Mouse (Mus musculus) neural tube, embryonic 11.5 days (tissue): ENCODE data around the gene Rfx1. TPM values are rescaled to one million over a fixed set of nuclear protein-coding genes. Genes with fewer than 3 reads are reported as not detected.

Experiments used
- ATAC-seq: fragments of 200-750 bp; cut with Nextera tagmentation; 2 replicates; pipeline ENCODE4 v1.8.0; 2017; ENCODE audit warnings: moderate number of reproducible peaks, mild to moderate bottlenecking, moderate TSS enrichment, moderate library complexity; ENCODE audit not compliant: insufficient read depth, low FRiP score, low TSS enrichment
- DNase-seq: peaks from one replicate; pipeline ENCODE4 v3.0.0-alpha.2; 2015; ENCODE audit warnings: low spot score
- H3K27ac ChIP-seq: fragments of 300-500 bp; sonication (generic); 2 replicates; pipeline ENCODE4 v1.5.1; 2014; ENCODE audit warnings: low read depth, mild to moderate bottlenecking, low read length
- H3K27me3 ChIP-seq: fragments of 300-500 bp; sonication (generic); 2 replicates; pipeline ENCODE4 v1.6.1; 2014; ENCODE audit warnings: mild to moderate bottlenecking, low read length, mixed read lengths; ENCODE audit not compliant: control insufficient read depth, insufficient read depth
- H3K36me3 ChIP-seq: fragments of 300-500 bp; sonication (generic); 2 replicates; pipeline ENCODE4 v1.6.1; 2014; ENCODE audit warnings: mild to moderate bottlenecking, low read length, moderate library complexity, mixed read lengths; ENCODE audit not compliant: control insufficient read depth, insufficient read depth
- H3K4me1 ChIP-seq: fragments of 300-500 bp; sonication (generic); 2 replicates; pipeline ENCODE4 v1.6.1; 2014; ENCODE audit warnings: low read length, mixed read lengths; ENCODE audit not compliant: control insufficient read depth, insufficient read depth
- H3K4me2 ChIP-seq: fragments of 300-500 bp; sonication (generic); 2 replicates; pipeline ENCODE4 v1.6.1; 2014; ENCODE audit warnings: low read depth, mild to moderate bottlenecking, moderate library complexity
- H3K4me3 ChIP-seq: fragments of 300-500 bp; sonication (generic); 2 replicates; pipeline ENCODE4 v1.5.1; 2014; ENCODE audit warnings: low read depth, low read length
- H3K9ac ChIP-seq: fragments of 300-500 bp; sonication (generic); 2 replicates; pipeline ENCODE4 v1.6.1; 2014; ENCODE audit warnings: mild to moderate bottlenecking, low read length
- H3K9me3 ChIP-seq: fragments of 300-500 bp; sonication (generic); 2 replicates; pipeline ENCODE4 v1.6.1; 2016; ENCODE audit warnings: low read length; ENCODE audit not compliant: control insufficient read depth
- WGBS: fragments of 180-500 bp; shearing (Covaris S2); extraction: QIAGEN DNeasy Blood & Tissue Kit; methylation state at CpG from one replicate; pipeline ENCODE4 v1.1.7; 2014; 5-methylcytosine and 5-hydroxymethylcytosine counted together
- polyA plus RNA-seq: library from polyadenylated mRNA; unstranded; fragments of >200 nt; fragmentation: Nextera tagmentation; extraction: Ambion mirVana; gene quantifications from 2 replicates; pipeline ENCODE4 v1.2.1, GENCODE M21; 2014

Gene Rfx1
- polyA plus RNA-seq, 1 experiment from 2014 or later, result 9.6 TPM

DNA sequence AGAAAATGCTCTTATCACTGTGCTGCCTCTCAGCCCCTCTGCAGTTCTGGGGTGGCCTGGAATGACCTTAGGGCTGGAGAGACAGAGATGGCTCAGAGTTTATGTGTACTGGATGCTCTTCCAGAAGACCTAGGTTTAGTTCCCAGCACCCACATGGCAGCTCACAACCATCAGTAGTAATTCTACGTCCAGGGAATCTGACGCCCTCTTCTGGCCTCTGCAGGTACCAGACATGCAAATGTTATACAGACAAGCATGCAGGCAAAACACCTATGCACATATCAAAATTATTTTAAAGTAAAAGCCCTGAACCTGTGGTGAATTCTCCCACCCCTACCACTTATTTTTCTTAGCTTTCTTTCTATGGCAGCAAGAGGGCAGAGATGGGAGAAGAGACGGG, 20.1 kb upstream of the Rfx1 start:
- no peak for ATAC-seq
- Histone ChIP-seq H3K4me1 (peaks cover 8% of the 10 kb centered on the region; the same call in 1 of the 2 replicates), H3K27ac (no peak overlapping the region), H3K4me3 (no peak overlapping the region), H3K36me3 (no peaks in the 10 kb centered on the region), H3K27me3 (peaks cover 40% of the 10 kb centered on the region), H3K9me3 (no peaks in the 10 kb centered on the region), H3K9ac (no peak overlapping the region), H3K4me2 (no peak overlapping the region)
- 67% methylated on average over 3 of the region's 3 CpGs for WGBS
- no peak for DNase-seq

DNA sequence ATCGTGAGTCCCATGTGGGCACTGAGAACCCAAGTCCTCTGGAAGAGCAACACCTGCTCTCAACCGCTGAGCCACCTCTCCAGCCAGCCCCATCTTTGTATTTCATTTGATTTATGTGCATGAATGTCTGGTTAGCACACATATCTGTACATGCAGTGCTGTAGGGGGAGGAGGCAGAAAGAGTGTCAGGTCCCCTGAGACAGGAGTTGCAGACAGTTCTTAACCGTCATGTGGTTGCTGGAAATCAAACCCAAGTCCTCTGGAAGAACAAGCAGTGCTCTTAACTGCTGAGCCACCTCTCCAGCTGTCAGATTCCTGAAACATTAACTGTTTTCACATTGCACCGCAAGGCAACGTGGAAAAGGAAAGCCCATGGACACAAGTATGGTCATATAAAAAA, 18.5 kb upstream of the Rfx1 start:
- Histone ChIP-seq H3K9me3 (no peaks in the 10 kb centered on the region), H3K9ac (no peak overlapping the region), H3K36me3 (no peaks in the 10 kb centered on the region), H3K4me1 (peaks cover 2% of the 10 kb centered on the region; the same call in 1 of the 2 replicates), H3K27me3 (peaks cover 24% of the 10 kb centered on the region), H3K27ac (no peak overlapping the region), H3K4me2 (no peak overlapping the region), H3K4me3 (no peak overlapping the region)
- no peak for DNase-seq
- 74% methylated on average over 5 of the region's 5 CpGs for WGBS
- no peak for ATAC-seq

DNA sequence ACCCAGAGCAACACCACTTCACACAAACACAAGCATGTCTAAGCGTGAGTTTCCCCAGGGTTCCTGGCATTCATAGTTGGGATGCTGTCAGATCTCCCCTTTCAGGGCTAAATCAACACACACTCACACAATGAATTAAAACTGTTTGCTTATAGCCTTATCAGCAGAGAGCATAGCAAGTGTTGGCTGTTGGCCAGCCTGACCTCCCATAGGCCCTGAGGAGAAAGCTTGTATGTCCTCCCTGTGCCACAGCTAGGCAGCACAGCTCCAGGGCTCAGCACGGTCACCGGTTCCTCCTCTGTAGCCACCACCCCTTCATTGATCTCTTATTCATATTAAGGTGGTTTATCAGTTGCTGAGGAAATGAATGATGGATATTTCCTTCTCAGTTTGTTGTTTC, 13.9 kb upstream of the Rfx1 start:
- H3K4me1 ChIP-seq, result no peaks in the 10 kb centered on the region
- H3K27ac ChIP-seq, result no peak overlapping the region
- ATAC-seq (no peak), DNase-seq (no peak)
- H3K4me2 ChIP-seq, result no peak overlapping the region
- no peaks in the 10 kb centered on the region for H3K9me3 ChIP-seq
- no peaks in the 10 kb centered on the region for H3K36me3 ChIP-seq
- no peak overlapping the region for H3K4me3 ChIP-seq
- WGBS, result 90% methylated on average over 3 of the region's 3 CpGs
- no peak overlapping the region for H3K9ac ChIP-seq
- H3K27me3 ChIP-seq, result no peaks in the 10 kb centered on the region

DNA sequence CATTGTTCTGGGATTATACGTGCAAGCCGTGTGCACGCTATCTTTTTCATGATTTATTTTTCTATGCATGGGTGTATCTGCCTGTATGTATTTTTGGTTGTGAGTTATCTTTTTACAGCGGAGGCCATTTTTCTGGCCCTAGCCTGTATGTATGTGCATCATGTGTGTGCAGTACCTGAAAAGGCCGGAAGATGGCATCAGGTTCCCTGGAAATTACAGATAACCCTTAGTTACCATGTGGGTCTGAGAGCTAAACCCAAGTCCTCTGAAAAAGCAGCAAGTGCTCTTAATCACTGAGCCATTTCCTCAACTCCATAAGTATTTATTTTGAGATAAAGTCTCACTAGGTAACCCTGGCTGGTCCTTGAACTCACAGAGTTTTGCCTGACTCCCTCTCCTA, 13.4 kb upstream of the Rfx1 start:
- 94% methylated on average over 5 of the region's 5 CpGs for WGBS

DNA sequence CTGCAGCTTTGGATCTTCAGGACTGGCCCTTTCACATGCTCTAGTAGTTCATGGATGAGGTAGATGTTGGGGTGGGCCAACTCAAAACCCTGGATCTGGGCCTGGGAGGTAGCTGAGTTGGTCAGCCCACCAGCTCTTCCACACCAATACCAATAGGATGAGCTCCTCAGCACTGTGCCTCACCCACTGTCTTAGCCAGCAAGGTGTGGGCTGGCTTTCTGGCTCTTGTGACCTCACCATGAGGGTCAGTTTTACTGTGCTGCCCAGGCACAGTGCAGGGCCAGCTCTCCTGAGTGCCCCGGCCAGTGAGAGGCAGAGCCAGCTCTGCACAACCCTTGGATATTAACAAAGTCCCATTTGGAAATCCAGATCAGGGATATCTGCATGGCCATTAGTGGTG, 8.8 kb upstream of the Rfx1 start:
- ATAC-seq, result no peak

More for the DNA sequence above, 13.4 kb upstream of the Rfx1 start:
- Histone ChIP-seq H3K9ac (no peak overlapping the region), H3K4me3 (no peak overlapping the region), H3K4me2 (no peak overlapping the region), H3K27me3 (no peaks in the 10 kb centered on the region), H3K36me3 (no peaks in the 10 kb centered on the region), H3K27ac (no peak overlapping the region), H3K9me3 (no peaks in the 10 kb centered on the region), H3K4me1 (no peaks in the 10 kb centered on the region)
- ATAC-seq (no peak), DNase-seq (no peak)

DNA sequence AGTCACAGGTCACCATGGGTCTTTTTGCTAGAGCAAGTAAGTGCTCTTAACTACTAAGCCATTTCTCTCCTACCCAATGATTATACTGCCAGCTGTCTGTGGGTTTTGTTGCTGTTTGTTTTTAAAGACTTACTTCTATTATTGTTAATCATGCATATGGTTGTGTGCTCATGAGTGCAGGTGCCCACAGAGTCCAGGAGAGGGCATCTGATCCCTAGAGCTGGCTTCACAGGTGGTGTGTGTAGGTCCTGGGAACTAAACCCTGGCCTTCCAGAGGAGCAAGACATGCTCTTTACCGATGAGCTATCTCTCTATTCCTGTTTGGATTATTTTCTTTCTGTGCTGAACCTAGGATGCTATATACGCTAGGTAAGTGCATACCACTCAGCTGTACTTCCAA, 7.4 kb upstream of the Rfx1 start:
- Histone ChIP-seq H3K4me1 (no peaks in the 10 kb centered on the region), H3K27me3 (no peaks in the 10 kb centered on the region), H3K9ac (no peak overlapping the region), H3K27ac (no peak overlapping the region), H3K4me3 (no peak overlapping the region), H3K9me3 (no peaks in the 10 kb centered on the region), H3K4me2 (no peak overlapping the region), H3K36me3 (no peaks in the 10 kb centered on the region)
- ATAC-seq (no peak), DNase-seq (no peak)
- 94% methylated on average over 2 of the region's 2 CpGs for WGBS

More for the DNA sequence above, 8.8 kb upstream of the Rfx1 start:
- H3K4me3 ChIP-seq, result no peak overlapping the region
- no peaks in the 10 kb centered on the region for H3K4me1 ChIP-seq
- no peaks in the 10 kb centered on the region for H3K36me3 ChIP-seq
- no peaks in the 10 kb centered on the region for H3K27me3 ChIP-seq
- WGBS, result 88% methylated on average over 1 of the region's 1 CpGs
- no peak overlapping the region for H3K9ac ChIP-seq
- H3K27ac ChIP-seq, result no peak overlapping the region
- DNase-seq, result no peak
- H3K9me3 ChIP-seq, result no peaks in the 10 kb centered on the region
- no peak overlapping the region for H3K4me2 ChIP-seq

DNA sequence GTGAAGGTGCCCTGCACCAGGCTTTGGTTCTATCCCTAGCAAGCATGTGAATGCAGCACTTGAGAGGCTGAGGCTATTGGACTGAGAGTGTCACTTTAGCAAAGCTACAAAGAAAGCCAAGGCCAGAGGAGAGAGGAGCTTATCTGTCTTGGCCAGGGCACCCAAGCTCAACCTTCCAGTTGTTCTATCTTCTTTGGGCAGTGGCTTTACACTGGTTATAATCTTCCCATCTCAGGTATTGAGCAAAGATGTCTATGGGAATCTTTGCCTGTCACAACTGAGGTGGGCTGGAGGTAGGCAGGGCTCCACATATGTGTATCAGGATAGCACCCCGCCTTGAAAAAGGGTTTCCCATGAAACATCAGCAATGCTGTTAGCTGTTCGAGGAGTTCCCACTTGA, 6.4 kb upstream of the Rfx1 start:
- no peaks in the 10 kb centered on the region for H3K36me3 ChIP-seq
- WGBS, result 89% methylated on average over 2 of the region's 2 CpGs
- no peak overlapping the region for H3K9ac ChIP-seq
- ATAC-seq (no peak), DNase-seq (no peak)
- H3K4me1 ChIP-seq, result no peaks in the 10 kb centered on the region
- H3K9me3 ChIP-seq, result no peaks in the 10 kb centered on the region
- no peaks in the 10 kb centered on the region for H3K27me3 ChIP-seq
- H3K4me2 ChIP-seq, result no peak overlapping the region
- H3K4me3 ChIP-seq, result no peak overlapping the region
- H3K27ac ChIP-seq, result no peak overlapping the region

DNA sequence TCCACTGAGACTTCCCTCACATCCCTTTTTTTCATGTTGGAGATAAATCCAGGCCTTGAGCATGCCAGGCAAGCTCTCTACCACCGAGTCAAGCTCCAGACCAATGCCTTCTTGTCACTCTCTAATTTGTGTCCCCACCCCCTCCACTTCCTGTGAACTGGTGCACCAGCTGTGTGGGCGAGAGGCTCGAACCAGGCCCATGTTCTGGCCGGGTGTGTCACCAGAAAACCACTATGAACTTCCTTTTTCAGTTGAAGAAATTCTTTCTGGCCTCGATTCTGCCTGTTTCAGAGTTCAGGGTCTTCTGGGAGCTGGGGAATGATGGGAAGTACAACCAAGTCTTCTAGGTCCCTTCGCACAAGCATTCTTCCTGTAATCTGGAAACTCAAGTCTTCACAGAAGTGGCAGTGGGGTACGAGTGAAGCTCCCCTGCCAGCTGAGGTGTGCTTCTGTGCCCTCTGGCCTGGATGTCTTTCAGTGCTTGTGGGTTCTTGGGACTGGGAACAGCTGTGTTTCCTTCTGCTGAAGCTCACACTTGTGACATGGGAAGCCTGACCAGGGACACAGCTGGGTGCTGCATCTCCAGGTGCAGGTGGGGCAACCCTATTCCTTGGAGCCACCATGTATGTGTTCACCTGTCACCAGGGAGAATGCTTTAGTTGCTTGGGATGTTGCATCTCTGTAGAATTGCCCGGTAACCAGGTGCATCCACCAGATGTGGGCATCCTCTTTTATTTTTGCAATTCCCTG, 2.6 kb upstream of the Rfx1 start:
- no peaks in the 10 kb centered on the region for H3K36me3 ChIP-seq
- 77% methylated on average over 8 of the region's 8 CpGs for WGBS
- H3K4me3 ChIP-seq, result no peak overlapping the region
- H3K9me3 ChIP-seq, result no peaks in the 10 kb centered on the region
- H3K27me3 ChIP-seq, result no peaks in the 10 kb centered on the region
- no peak overlapping the region for H3K27ac ChIP-seq
- no peak overlapping the region for H3K9ac ChIP-seq
- H3K4me1 ChIP-seq, result peaks cover 9% of the 10 kb centered on the region; the same call in 1 of the 2 replicates
- no peak for ATAC-seq
- no peak for DNase-seq
- H3K4me2 ChIP-seq, result no peak overlapping the region

DNA sequence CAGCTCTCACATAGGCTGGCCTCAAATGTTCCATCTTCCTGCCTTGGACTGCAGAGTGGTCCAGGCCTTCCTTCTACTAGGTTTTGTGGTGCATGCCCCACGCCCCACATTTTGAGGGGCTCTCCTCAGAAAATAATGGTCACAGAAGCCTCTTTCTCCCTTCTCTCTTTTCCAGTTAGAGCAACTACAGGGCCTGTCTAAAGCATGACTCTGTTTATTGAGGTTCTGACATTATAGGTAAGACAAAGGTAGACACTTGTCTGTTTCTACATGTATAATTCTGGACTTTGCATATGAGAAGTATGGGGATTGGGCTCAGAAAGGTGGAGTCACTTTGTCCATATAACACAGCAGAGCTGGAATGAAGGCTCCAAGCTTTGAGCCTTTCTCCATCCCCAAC, 1.6 kb upstream of the Rfx1 start, which contains the start of gene Gm10643:
TSS of gene Gm10643 (minus strand) at position 101 of the 400 bp plus-strand sequence.
- H3K9ac ChIP-seq, result peak within 1 kb of the TSS; percentile 56
- no peaks in the 10 kb centered on the region for H3K9me3 ChIP-seq
- 92% methylated on average over 1 of the region's 1 CpGs for WGBS
- H3K4me2 ChIP-seq, result peak within 1 kb of the TSS; percentile 53
- peak within 1 kb of the TSS; percentile 46 for H3K4me3 ChIP-seq
- peak within 1 kb of the TSS; percentile 30 for H3K27ac ChIP-seq
- DNase-seq (no peak), ATAC-seq (no peak)
- H3K36me3 ChIP-seq, result no peaks in the 10 kb centered on the region
- H3K27me3 ChIP-seq, result no peaks in the 10 kb centered on the region
- peaks cover 16% of the 10 kb centered on the region; the same call in 1 of the 2 replicates for H3K4me1 ChIP-seq
